Mouse (Mus musculus): Measurements from ENCODE around the gene Sec1. TPM values are rescaled to one million over a fixed set of nuclear protein-coding genes. Genes with fewer than 3 reads are reported as not detected.

Sec1 gene
- polyA plus RNA-seq, 2 experiments: 0.92 to 1.7 TPM

GRCm38 (mm10) chr7:45725713-45726112, 31.5 kb upstream of the Sec1 start, which contains the start of gene Spaca4:
Spaca4 (minus strand) TSS chr7:45725813.
- no peaks in the 10 kb centered on the region for H3K27me3 ChIP-seq (ENCODE audit: control insufficient read depth, insufficient read depth, low read length)
- no peak within 1 kb of the TSS for H3K4me3 ChIP-seq (replicated peaks; ENCODE audit: low read length)
- DNase-seq (ENCODE audit: low spot score) (no peak), ATAC-seq (ENCODE audit: low FRiP score, low read depth) (no peak)
- H3K36me3 ChIP-seq (ENCODE audit: control insufficient read depth, insufficient read depth, low read length): peaks cover 78% of the 10 kb centered on the region
- no peak within 1 kb of the TSS for H3K9ac ChIP-seq (ENCODE audit: low read depth, low read length, severe bottlenecking)
- no peak within 1 kb of the TSS for H3K27ac ChIP-seq (replicated peaks; ENCODE audit: low read depth, low read length)
- WGBS: 85% methylated on average over 11 of the region's 11 CpGs
- H3K4me1 ChIP-seq (ENCODE audit: control insufficient read depth, insufficient read depth, low read length): 0 out of 2 replicates have a peak, but pooled peaks cover under 1% of the 10 kb centered on the region
- H3K4me2 ChIP-seq (replicated peaks; ENCODE audit: low read depth, low read length, severe bottlenecking): no peak within 1 kb of the TSS
- no peak for TF ChIP-seq POLR2A (IDR thresholded peaks at IDR 0.05; ENCODE audit: borderline replicate concordance, extremely low read depth, insufficient read depth, insufficient read length)
- H3K9me3 ChIP-seq (ENCODE audit: control insufficient read depth, low read length): no peaks in the 10 kb centered on the region

- no peak for ATAC-seq (ENCODE audit: low FRiP score, low read depth)
- TF ChIP-seq POLR2A (IDR thresholded peaks at IDR 0.05; ENCODE audit: borderline replicate concordance, extremely low read depth, insufficient read depth, insufficient read length): no peak
- Histone ChIP-seq H3K9ac (ENCODE audit: low read depth, low read length, severe bottlenecking) (no peak overlapping the region), H3K4me1 (ENCODE audit: control insufficient read depth, insufficient read depth, low read length) (no peaks in the 10 kb centered on the region), H3K36me3 (ENCODE audit: control insufficient read depth, insufficient read depth, low read length) (peaks cover 84% of the 10 kb centered on the region), H3K27ac (replicated peaks; ENCODE audit: low read depth, low read length) (no peak overlapping the region), H3K27me3 (ENCODE audit: control insufficient read depth, insufficient read depth, low read length) (no peaks in the 10 kb centered on the region), H3K4me3 (replicated peaks; ENCODE audit: low read length) (no peak overlapping the region), H3K4me2 (replicated peaks; ENCODE audit: low read depth, low read length, severe bottlenecking) (no peak overlapping the region), H3K9me3 (ENCODE audit: control insufficient read depth, low read length) (no peaks in the 10 kb centered on the region)
- 90% methylated on average over 8 of the region's 9 CpGs for WGBS
- no peak for DNase-seq (ENCODE audit: low spot score)
Measured at GRCm38 (mm10) chr7:45725151-45725550, 30.9 kb upstream of the Sec1 start.

DNA sequence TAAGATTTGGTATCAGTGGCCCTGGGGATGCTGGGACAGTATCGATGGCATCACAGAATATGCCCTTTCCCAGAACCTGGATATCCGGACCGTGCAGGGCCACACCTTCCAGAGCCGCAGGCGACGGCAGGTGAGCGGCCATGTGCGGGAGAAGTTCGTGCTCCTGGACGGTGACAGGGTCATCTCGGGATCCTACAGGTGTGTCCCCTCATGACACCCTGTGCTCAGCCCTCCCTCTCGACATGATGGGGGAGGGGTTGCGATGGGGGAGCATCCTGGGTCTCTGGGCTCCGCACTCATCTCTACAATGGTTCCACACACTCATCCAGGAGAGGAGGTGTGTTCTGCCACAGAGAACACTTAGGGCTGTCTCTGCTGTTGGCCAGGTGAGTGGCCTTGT, 29.6 kb upstream of the Sec1 start:
- ATAC-seq (ENCODE audit: low FRiP score, low read depth): no peak
- no peak for DNase-seq (ENCODE audit: low spot score)
- Histone ChIP-seq H3K4me1 (ENCODE audit: control insufficient read depth, insufficient read depth, low read length) (peaks cover 6% of the 10 kb centered on the region), H3K9me3 (ENCODE audit: control insufficient read depth, low read length) (no peaks in the 10 kb centered on the region), H3K36me3 (ENCODE audit: control insufficient read depth, insufficient read depth, low read length) (peaks cover 92% of the 10 kb centered on the region), H3K4me3 (replicated peaks; ENCODE audit: low read length) (no peak overlapping the region), H3K9ac (ENCODE audit: low read depth, low read length, severe bottlenecking) (no peak overlapping the region), H3K27me3 (ENCODE audit: control insufficient read depth, insufficient read depth, low read length) (no peaks in the 10 kb centered on the region), H3K27ac (replicated peaks; ENCODE audit: low read depth, low read length) (no peak overlapping the region), H3K4me2 (replicated peaks; ENCODE audit: low read depth, low read length, severe bottlenecking) (no peak overlapping the region)
- 93% methylated on average over 14 of the region's 14 CpGs for WGBS
- no peak for TF ChIP-seq POLR2A (IDR thresholded peaks at IDR 0.05; ENCODE audit: borderline replicate concordance, extremely low read depth, insufficient read depth, insufficient read length)

- DNase-seq (ENCODE audit: low spot score) (no peak), ATAC-seq (ENCODE audit: low FRiP score, low read depth) (no peak)
- H3K9me3 ChIP-seq (ENCODE audit: control insufficient read depth, low read length): no peaks in the 10 kb centered on the region
- H3K4me2 ChIP-seq (replicated peaks; ENCODE audit: low read depth, low read length, severe bottlenecking): no peak overlapping the region
- peaks cover 7% of the 10 kb centered on the region for H3K4me1 ChIP-seq (ENCODE audit: control insufficient read depth, insufficient read depth, low read length)
- WGBS: 84% methylated on average over 4 of the region's 4 CpGs
- no peaks in the 10 kb centered on the region for H3K27me3 ChIP-seq (ENCODE audit: control insufficient read depth, insufficient read depth, low read length)
- H3K27ac ChIP-seq (replicated peaks; ENCODE audit: low read depth, low read length): no peak overlapping the region
- no peak for TF ChIP-seq POLR2A (IDR thresholded peaks at IDR 0.05; ENCODE audit: borderline replicate concordance, extremely low read depth, insufficient read depth, insufficient read length)
- no peak overlapping the region for H3K9ac ChIP-seq (ENCODE audit: low read depth, low read length, severe bottlenecking)
- H3K36me3 ChIP-seq (ENCODE audit: control insufficient read depth, insufficient read depth, low read length): peaks cover 87% of the 10 kb centered on the region
- no peak overlapping the region for H3K4me3 ChIP-seq (replicated peaks; ENCODE audit: low read length)
Measured at GRCm38 (mm10) chr7:45723301-45723700, 29.1 kb upstream of the Sec1 start.

DNA sequence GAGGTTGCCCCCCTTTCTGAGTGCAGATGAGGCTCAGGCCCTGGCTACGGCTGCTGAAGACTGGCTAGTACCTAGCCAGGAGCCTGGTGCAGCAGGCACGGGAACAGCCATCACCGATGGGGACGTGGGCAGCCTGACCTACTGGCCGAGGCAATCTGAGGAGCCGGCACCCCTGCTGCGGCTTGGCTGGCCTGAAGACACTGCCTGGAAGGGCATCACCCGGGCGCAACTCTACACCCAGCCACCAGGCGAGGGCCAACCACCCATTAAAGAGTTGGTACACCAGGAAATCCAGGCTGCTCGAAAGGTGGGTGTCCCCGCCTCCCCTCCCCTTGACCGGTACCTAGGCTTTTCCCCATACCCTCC, 28.1 kb upstream of the Sec1 start:
- ATAC-seq (ENCODE audit: low FRiP score, low read depth) (no peak), DNase-seq (ENCODE audit: low spot score) (no peak)
- Histone ChIP-seq H3K27me3 (ENCODE audit: control insufficient read depth, insufficient read depth, low read length) (no peaks in the 10 kb centered on the region), H3K4me2 (replicated peaks; ENCODE audit: low read depth, low read length, severe bottlenecking) (no peak overlapping the region), H3K4me1 (ENCODE audit: control insufficient read depth, insufficient read depth, low read length) (peaks cover 7% of the 10 kb centered on the region), H3K9ac (ENCODE audit: low read depth, low read length, severe bottlenecking) (no peak overlapping the region), H3K4me3 (replicated peaks; ENCODE audit: low read length) (no peak overlapping the region), H3K36me3 (ENCODE audit: control insufficient read depth, insufficient read depth, low read length) (peaks cover 81% of the 10 kb centered on the region), H3K27ac (replicated peaks; ENCODE audit: low read depth, low read length) (no peak overlapping the region), H3K9me3 (ENCODE audit: control insufficient read depth, low read length) (no peaks in the 10 kb centered on the region)
- TF ChIP-seq POLR2A (IDR thresholded peaks at IDR 0.05; ENCODE audit: borderline replicate concordance, extremely low read depth, insufficient read depth, insufficient read length): no peak
- 80% methylated on average over 13 of the region's 13 CpGs for WGBS
